Mouse (Mus musculus): ENCODE measurements around the gene Anxa1. TPM values are rescaled to one million over a fixed set of nuclear protein-coding genes. Genes with fewer than 3 reads are reported as not detected.
A peak's percentile ranks its signal among the peaks of the same experiment; 100 is the strongest.

Gene Anxa1
- total RNA-seq, 2 experiments from 2014 or later: 31.4 to 34.0 TPM

GRCm38 (mm10) chr19:20370175-20370574 lies 20.6 kb downstream of the Anxa1 start:
- no peak for DNase-seq

GRCm38 (mm10) chr19:20366571-20366970 lies 24.2 kb downstream of the Anxa1 start:
- no peak for DNase-seq

GRCm38 (mm10) chr19:20366010-20366409 lies 24.7 kb downstream of the Anxa1 start:
- DNase-seq: no peak

- no peak for DNase-seq
Measured at GRCm38 (mm10) chr19:20365364-20365763, 25.4 kb downstream of the Anxa1 start.

GRCm38 (mm10) chr19:20364931-20365330 lies 25.8 kb downstream of the Anxa1 start:
- DNase-seq: no peak

- DNase-seq: no peak
Measured at GRCm38 (mm10) chr19:20363221-20363620, 27.5 kb downstream of the Anxa1 start.

- DNase-seq: no peak
Measured at GRCm38 (mm10) chr19:20361917-20362577, 28.7 kb downstream of the Anxa1 start.

- no peak for DNase-seq
Measured at GRCm38 (mm10) chr19:20358679-20359078, 32.1 kb downstream of the Anxa1 start.

- DNase-seq: peak; percentile 83
Measured at GRCm38 (mm10) chr19:20345317-20345917, 45.3 kb downstream of the Anxa1 start.

GRCm38 (mm10) chr19:20344511-20345316 lies 46.0 kb downstream of the Anxa1 start:
- peak; percentile 48 for DNase-seq

GRCm38 (mm10) chr19:20344052-20344451 lies 46.7 kb downstream of the Anxa1 start:
- DNase-seq: no peak

Other genes starting within 250 kb of the Anxa1 start
- gene Aldh1a1, start 101.8 kb upstream of the Anxa1 start, total RNA-seq (2021): 1 to 10 TPM; 5.9 to 7.4 TPM